Mouse (Mus musculus): ENCODE data around the gene Krtap2-4. TPM values are rescaled to one million over a fixed set of nuclear protein-coding genes. Genes with fewer than 3 reads are reported as not detected.

Krtap2-4 gene
- polyA plus RNA-seq (2014; fragmentation: Illumina TruSeq; extraction: RNeasy Lipid Tissue Mini Kit (QIAGEN cat#74804); ENCODE audit: insufficient read depth, low read depth, low replicate concordance) = not detected

DNA sequence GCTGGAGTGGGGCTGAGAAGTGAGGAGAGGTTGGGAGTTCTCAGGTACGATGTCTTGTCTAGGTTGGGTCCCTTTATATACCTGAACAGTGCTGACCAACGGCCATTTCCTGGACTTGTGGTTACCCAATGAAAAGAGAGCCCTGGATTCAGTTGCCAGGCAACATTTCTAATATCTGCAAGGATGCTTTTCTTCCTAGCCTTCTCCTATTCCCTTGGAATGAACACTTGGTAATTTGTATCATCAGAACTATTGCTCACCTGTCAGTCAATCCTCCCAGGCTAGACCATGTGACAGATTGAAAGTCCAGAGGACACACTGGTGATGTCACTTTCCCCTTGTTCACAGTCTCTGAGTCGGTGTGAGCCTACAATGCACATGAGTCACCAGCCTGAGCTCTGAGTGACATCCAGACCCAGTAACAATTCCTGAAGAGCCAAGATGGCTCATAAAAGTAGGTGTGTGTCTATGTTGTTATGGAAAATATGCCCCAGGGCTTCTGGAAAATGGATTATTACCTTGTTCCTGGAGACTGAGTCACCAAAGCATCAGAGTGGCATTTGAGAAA is at the start of gene Krtap2-4:
Gene Krtap2-4, minus strand, starts transcription at position 51 of the 568 bp plus-strand sequence.

DNA sequence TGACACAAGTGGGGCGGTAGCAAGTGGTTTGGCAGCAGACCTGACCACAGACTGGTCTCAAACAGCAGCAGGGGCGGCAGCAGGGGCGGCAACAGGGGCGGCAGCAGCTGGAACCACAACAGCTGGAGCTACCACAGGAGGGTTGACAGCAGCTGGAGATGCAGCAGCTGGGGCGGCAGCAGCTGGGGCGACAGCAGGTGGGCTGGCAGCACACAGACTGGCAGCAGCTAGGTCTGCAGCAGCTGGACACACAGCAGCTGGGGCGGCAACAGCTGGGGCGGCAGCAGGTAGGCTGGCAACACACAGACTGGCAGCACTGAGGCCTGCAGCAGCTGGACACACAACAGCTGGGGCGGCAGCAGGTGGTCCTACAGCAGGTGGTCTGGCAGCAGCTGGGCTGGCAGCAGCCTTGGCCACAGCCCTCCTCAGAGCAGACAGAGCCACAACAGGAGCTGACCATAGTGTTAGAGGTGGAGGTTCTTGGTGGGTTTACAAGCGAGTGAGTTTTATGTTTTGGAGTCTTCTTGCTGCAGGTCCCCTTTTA is 43.9 kb upstream of the Krtap2-4 start, which contains the start of gene Gm11563:
Gene Gm11563, minus strand, starts transcription at position 494 of the 544 bp plus-strand sequence.

DNA sequence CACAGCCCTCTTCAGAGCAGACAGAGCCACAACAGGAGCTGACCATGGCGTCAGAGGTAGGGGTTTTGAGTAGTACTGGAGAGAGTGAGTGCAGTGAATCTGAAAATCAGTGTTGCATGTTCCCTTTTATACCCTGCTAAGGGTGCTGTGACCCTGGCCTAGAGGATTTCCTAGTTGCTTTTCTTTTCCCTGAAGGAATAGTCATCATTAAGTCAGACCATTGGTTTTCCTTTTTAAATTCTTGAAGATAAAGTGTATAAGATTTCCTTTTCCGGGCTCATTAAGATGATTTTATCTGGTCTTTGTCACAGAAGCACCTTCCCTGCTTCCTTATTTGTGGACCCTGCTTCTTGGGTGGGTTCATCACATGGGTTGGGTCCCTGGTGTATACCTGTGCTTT is 35.5 kb upstream of the Krtap2-4 start, which contains the start of gene Gm11555:
Gene Gm11555, minus strand, starts transcription at position 101 of the 400 bp plus-strand sequence.

DNA sequence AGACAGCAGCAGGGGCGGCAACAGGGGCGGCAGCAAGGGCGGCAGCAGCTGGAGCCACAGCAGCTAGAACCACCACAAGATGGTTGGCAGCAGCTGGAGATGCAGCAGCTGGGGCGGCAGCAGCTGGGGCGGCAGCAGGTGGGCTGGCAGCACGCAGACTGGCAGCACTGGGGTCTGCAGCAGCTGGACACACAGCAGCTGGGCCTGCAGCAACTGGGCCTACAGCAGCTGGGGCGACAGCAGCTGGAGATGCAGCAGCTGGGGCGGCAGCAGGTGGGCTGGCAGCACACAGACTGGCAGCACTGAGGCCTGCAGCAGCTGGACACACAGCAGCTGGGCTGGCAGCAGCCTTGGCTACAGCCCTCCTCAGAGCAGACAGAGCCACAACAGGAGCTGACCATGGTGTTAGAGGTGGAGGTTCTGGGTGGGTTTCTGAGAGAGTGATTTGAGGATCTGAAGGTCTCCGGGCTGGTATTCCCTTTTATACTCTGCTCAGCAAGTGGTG is 29.0 kb upstream of the Krtap2-4 start, which contains the start of gene Krtap4-7:
Gene Krtap4-7, minus strand, starts transcription at position 455 of the 505 bp plus-strand sequence.

GRCm38 (mm10) chr11:99634653-99635134 is 20.0 kb upstream of the Krtap2-4 start, which contains the start of gene Krtap4-2:
TSS of gene Krtap4-2 (minus strand) at chr11:99635084.

DNA sequence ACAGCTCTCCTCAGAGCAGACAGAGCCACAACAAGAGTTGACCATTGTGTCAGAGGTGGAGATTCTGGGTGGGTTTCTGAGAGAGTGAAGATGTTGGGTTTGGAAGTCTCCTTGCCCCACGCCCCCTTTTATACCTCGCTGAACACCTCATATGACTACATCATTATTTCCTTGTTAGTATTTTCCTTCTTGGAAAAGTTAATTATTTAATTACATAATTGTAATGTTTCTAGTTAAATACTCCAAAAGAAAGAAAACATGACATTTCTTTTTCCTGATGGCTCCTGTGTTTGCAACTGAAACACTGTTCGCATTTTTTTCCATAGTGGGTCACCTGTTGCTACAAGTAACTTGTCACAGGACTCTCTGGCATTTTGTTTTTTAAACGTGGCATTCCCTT is 13.5 kb upstream of the Krtap2-4 start, which contains the start of gene Krtap4-1:
Gene Krtap4-1, minus strand, starts transcription at position 101 of the 400 bp plus-strand sequence.

DNA sequence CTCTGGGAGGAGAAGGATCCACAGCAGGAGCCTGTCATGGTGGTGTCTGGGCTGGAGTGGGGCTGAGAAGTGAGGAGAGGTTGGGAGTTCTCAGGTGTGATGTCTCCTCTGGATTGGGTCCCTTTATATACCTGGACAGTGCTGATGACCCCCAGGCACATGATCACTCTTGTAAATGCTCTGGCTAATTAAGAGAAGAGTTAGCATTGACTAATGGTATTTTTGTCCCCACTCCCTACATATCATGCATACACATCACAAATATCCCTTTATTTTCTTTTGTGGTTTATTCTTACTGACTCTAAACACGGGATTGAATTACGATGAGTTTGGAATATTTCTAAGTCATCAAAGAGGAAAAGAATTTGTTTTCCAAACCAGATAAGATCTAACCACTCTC is 5.7 kb upstream of the Krtap2-4 start, which contains the start of gene Gm11562:
Gene Gm11562, minus strand, starts transcription at position 101 of the 400 bp plus-strand sequence.

GRCm38 (mm10) chr11:99610089-99610488 is 4.6 kb downstream of the Krtap2-4 start, which contains the start of gene Gm11937:
TSS of gene Gm11937 (minus strand) at chr11:99610189.

DNA sequence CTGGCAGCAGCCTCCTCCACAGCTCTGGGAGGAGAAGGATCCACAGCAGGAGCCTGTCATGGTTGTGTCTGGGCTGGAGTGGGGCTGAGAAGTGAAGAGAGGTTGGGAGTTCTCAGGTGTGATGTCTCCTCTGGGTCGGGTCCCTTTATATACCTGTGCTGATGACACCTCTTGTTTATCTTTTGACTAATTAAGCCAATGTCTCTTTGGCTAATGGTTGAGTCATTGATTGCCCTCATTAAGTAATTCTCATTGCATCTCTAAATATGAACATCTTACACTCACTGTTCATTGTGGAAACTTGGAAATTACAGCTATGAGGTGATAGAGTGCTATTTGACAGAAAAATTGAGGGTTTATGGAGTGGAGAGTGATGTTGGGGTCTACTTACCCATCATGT is 11.4 kb downstream of the Krtap2-4 start, which contains the start of gene Gm11938:
Gene Gm11938, minus strand, starts transcription at position 101 of the 400 bp plus-strand sequence.

DNA sequence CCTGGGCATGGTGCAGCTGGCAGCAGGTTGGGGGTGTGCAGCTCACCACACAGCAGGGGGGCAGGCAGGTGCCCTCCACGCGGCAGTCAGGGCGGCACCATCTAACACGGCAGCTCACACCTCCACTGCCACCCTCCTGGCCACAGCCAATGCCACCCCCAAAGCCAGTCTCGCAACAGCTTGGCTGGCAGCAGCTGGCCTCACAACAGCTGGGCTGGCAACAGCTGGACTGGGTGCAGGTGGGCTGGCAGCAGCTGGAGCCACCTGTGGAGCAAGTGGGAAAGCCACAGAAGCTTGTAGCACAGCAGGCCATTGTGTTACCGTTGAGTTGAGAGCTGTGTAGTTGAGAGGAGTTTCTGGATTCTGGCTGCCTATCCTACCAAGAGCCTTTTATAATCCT is 16.9 kb downstream of the Krtap2-4 start, which contains the start of gene Krtap9-3:
Gene Krtap9-3, minus strand, starts transcription at position 364 of the 400 bp plus-strand sequence.

GRCm38 (mm10) chr11:99590981-99591380 is 23.7 kb downstream of the Krtap2-4 start, which contains the start of gene Krtap1-3:
TSS of gene Krtap1-3 (minus strand) at chr11:99591339.

DNA sequence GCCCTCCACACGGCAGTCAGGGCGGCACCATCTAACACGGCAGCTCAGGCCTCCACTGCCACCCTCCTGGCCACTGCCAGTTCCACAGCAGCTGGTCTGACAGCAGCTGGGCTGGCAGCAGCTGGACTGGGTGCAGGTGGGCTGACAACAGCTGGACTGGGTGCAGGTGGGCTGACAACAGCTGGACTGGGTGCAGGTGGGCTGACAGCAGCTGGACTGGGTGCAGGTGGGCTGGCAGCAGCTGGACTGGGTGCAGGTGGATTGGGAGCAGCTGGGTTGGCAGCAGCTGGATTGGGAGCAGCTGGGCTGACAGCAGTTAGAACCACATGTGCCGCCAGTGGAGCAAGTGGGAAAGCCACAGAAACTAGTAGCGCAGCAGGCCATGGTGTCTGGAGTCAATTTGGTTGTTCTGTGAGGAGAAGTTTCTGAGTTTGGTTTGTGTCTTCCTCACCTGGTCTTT is 31.4 kb downstream of the Krtap2-4 start, which contains the start of gene Krtap1-4:
Gene Krtap1-4, minus strand, starts transcription at position 410 of the 460 bp plus-strand sequence.

GRCm38 (mm10) chr11:99580636-99581035 is 34.0 kb downstream of the Krtap2-4 start, which contains the start of gene Krtap1-5:
TSS of gene Krtap1-5 (minus strand) at chr11:99581016.

GRCm38 (mm10) chr11:99566530-99566929 is 48.1 kb downstream of the Krtap2-4 start, which contains the start of gene Krtap3-1:
TSS of gene Krtap3-1 (minus strand) at chr11:99566630.

Other genes with a start within 250 kb of the Krtap2-4 start
- not detected for gene Krt28, start 239.9 kb downstream of the Krtap2-4 start, polyA plus RNA-seq (2014; fragmentation: Illumina TruSeq; extraction: RNeasy Lipid Tissue Mini Kit (QIAGEN cat#74804); ENCODE audit: insufficient read depth, low read depth, low replicate concordance)
- gene Krt10, start 225.5 kb downstream of the Krtap2-4 start, polyA plus RNA-seq (2014; fragmentation: Illumina TruSeq; extraction: RNeasy Lipid Tissue Mini Kit (QIAGEN cat#74804); ENCODE audit: insufficient read depth, low read depth, low replicate concordance) = 7.6 TPM
- gene Krt12, start 192.6 kb downstream of the Krtap2-4 start, polyA plus RNA-seq (2014; fragmentation: Illumina TruSeq; extraction: RNeasy Lipid Tissue Mini Kit (QIAGEN cat#74804); ENCODE audit: insufficient read depth, low read depth, low replicate concordance) = not detected
- gene Krt20, start 176.7 kb downstream of the Krtap2-4 start, polyA plus RNA-seq (2014; fragmentation: Illumina TruSeq; extraction: RNeasy Lipid Tissue Mini Kit (QIAGEN cat#74804); ENCODE audit: insufficient read depth, low read depth, low replicate concordance) = not detected
- 18.8 TPM for gene Krt23, start 121.7 kb downstream of the Krtap2-4 start, polyA plus RNA-seq (2014; fragmentation: Illumina TruSeq; extraction: RNeasy Lipid Tissue Mini Kit (QIAGEN cat#74804); ENCODE audit: insufficient read depth, low read depth, low replicate concordance)
- not detected for gene Krt39, start 93.5 kb downstream of the Krtap2-4 start, polyA plus RNA-seq (2014; fragmentation: Illumina TruSeq; extraction: RNeasy Lipid Tissue Mini Kit (QIAGEN cat#74804); ENCODE audit: insufficient read depth, low read depth, low replicate concordance)
- not detected for gene Krt40, start 71.7 kb downstream of the Krtap2-4 start, polyA plus RNA-seq (2014; fragmentation: Illumina TruSeq; extraction: RNeasy Lipid Tissue Mini Kit (QIAGEN cat#74804); ENCODE audit: insufficient read depth, low read depth, low replicate concordance)
- not detected for gene Krtap3-3, start 64.0 kb downstream of the Krtap2-4 start, polyA plus RNA-seq (2014; fragmentation: Illumina TruSeq; extraction: RNeasy Lipid Tissue Mini Kit (QIAGEN cat#74804); ENCODE audit: insufficient read depth, low read depth, low replicate concordance)
- not detected for gene Krtap3-2, start 58.0 kb downstream of the Krtap2-4 start, polyA plus RNA-seq (2014; fragmentation: Illumina TruSeq; extraction: RNeasy Lipid Tissue Mini Kit (QIAGEN cat#74804); ENCODE audit: insufficient read depth, low read depth, low replicate concordance)
- gene Gm11939, start 55.4 kb downstream of the Krtap2-4 start, polyA plus RNA-seq (2014; fragmentation: Illumina TruSeq; extraction: RNeasy Lipid Tissue Mini Kit (QIAGEN cat#74804); ENCODE audit: insufficient read depth, low read depth, low replicate concordance) = not detected
- gene Krtap3-1, start 48.2 kb downstream of the Krtap2-4 start, polyA plus RNA-seq (2014; fragmentation: Illumina TruSeq; extraction: RNeasy Lipid Tissue Mini Kit (QIAGEN cat#74804); ENCODE audit: insufficient read depth, low read depth, low replicate concordance) = not detected
- not detected for gene Krtap1-5, start 33.8 kb downstream of the Krtap2-4 start, polyA plus RNA-seq (2014; fragmentation: Illumina TruSeq; extraction: RNeasy Lipid Tissue Mini Kit (QIAGEN cat#74804); ENCODE audit: insufficient read depth, low read depth, low replicate concordance)
- not detected for gene Krtap1-4, start 31.2 kb downstream of the Krtap2-4 start, polyA plus RNA-seq (2014; fragmentation: Illumina TruSeq; extraction: RNeasy Lipid Tissue Mini Kit (QIAGEN cat#74804); ENCODE audit: insufficient read depth, low read depth, low replicate concordance)
- not detected for gene Krtap1-3, start 23.5 kb downstream of the Krtap2-4 start, polyA plus RNA-seq (2014; fragmentation: Illumina TruSeq; extraction: RNeasy Lipid Tissue Mini Kit (QIAGEN cat#74804); ENCODE audit: insufficient read depth, low read depth, low replicate concordance)
- not detected for gene Krtap9-3, start 16.7 kb downstream of the Krtap2-4 start, polyA plus RNA-seq (2014; fragmentation: Illumina TruSeq; extraction: RNeasy Lipid Tissue Mini Kit (QIAGEN cat#74804); ENCODE audit: insufficient read depth, low read depth, low replicate concordance)
- gene Gm11938, start 11.5 kb downstream of the Krtap2-4 start, polyA plus RNA-seq (2014; fragmentation: Illumina TruSeq; extraction: RNeasy Lipid Tissue Mini Kit (QIAGEN cat#74804); ENCODE audit: insufficient read depth, low read depth, low replicate concordance) = not detected
- not detected for gene Gm11937, start 4.7 kb downstream of the Krtap2-4 start, polyA plus RNA-seq (2014; fragmentation: Illumina TruSeq; extraction: RNeasy Lipid Tissue Mini Kit (QIAGEN cat#74804); ENCODE audit: insufficient read depth, low read depth, low replicate concordance)
- not detected for gene Gm11562, start 5.6 kb upstream of the Krtap2-4 start, polyA plus RNA-seq (2014; fragmentation: Illumina TruSeq; extraction: RNeasy Lipid Tissue Mini Kit (QIAGEN cat#74804); ENCODE audit: insufficient read depth, low read depth, low replicate concordance)
- gene Krtap4-1, start 13.4 kb upstream of the Krtap2-4 start, polyA plus RNA-seq (2014; fragmentation: Illumina TruSeq; extraction: RNeasy Lipid Tissue Mini Kit (QIAGEN cat#74804); ENCODE audit: insufficient read depth, low read depth, low replicate concordance) = not detected
- gene Krtap4-2, start 20.2 kb upstream of the Krtap2-4 start, polyA plus RNA-seq (2014; fragmentation: Illumina TruSeq; extraction: RNeasy Lipid Tissue Mini Kit (QIAGEN cat#74804); ENCODE audit: insufficient read depth, low read depth, low replicate concordance) = not detected
- not detected for gene Krtap4-7, start 29.2 kb upstream of the Krtap2-4 start, polyA plus RNA-seq (2014; fragmentation: Illumina TruSeq; extraction: RNeasy Lipid Tissue Mini Kit (QIAGEN cat#74804); ENCODE audit: insufficient read depth, low read depth, low replicate concordance)
- not detected for gene Gm11555, start 35.4 kb upstream of the Krtap2-4 start, polyA plus RNA-seq (2014; fragmentation: Illumina TruSeq; extraction: RNeasy Lipid Tissue Mini Kit (QIAGEN cat#74804); ENCODE audit: insufficient read depth, low read depth, low replicate concordance)
- gene Gm11563, start 44.1 kb upstream of the Krtap2-4 start, polyA plus RNA-seq (2014; fragmentation: Illumina TruSeq; extraction: RNeasy Lipid Tissue Mini Kit (QIAGEN cat#74804); ENCODE audit: insufficient read depth, low read depth, low replicate concordance) = not detected
- not detected for gene Krtap4-6, start 51.1 kb upstream of the Krtap2-4 start, polyA plus RNA-seq (2014; fragmentation: Illumina TruSeq; extraction: RNeasy Lipid Tissue Mini Kit (QIAGEN cat#74804); ENCODE audit: insufficient read depth, low read depth, low replicate concordance)
- gene Gm14190, start 75.9 kb upstream of the Krtap2-4 start, polyA plus RNA-seq (2014; fragmentation: Illumina TruSeq; extraction: RNeasy Lipid Tissue Mini Kit (QIAGEN cat#74804); ENCODE audit: insufficient read depth, low read depth, low replicate concordance) = not detected
- gene Gm14180, start 119.4 kb upstream of the Krtap2-4 start, polyA plus RNA-seq (2014; fragmentation: Illumina TruSeq; extraction: RNeasy Lipid Tissue Mini Kit (QIAGEN cat#74804); ENCODE audit: insufficient read depth, low read depth, low replicate concordance) = not detected
- not detected for gene Gm11595, start 158.1 kb upstream of the Krtap2-4 start, polyA plus RNA-seq (2014; fragmentation: Illumina TruSeq; extraction: RNeasy Lipid Tissue Mini Kit (QIAGEN cat#74804); ENCODE audit: insufficient read depth, low read depth, low replicate concordance)
- not detected for gene Krtap4-8, start 165.9 kb upstream of the Krtap2-4 start, polyA plus RNA-seq (2014; fragmentation: Illumina TruSeq; extraction: RNeasy Lipid Tissue Mini Kit (QIAGEN cat#74804); ENCODE audit: insufficient read depth, low read depth, low replicate concordance)
- not detected for gene Krtap4-9, start 170.4 kb upstream of the Krtap2-4 start, polyA plus RNA-seq (2014; fragmentation: Illumina TruSeq; extraction: RNeasy Lipid Tissue Mini Kit (QIAGEN cat#74804); ENCODE audit: insufficient read depth, low read depth, low replicate concordance)
- not detected for gene Gm11596, start 178.6 kb upstream of the Krtap2-4 start, polyA plus RNA-seq (2014; fragmentation: Illumina TruSeq; extraction: RNeasy Lipid Tissue Mini Kit (QIAGEN cat#74804); ENCODE audit: insufficient read depth, low read depth, low replicate concordance)
- not detected for gene Gm11569, start 184.1 kb upstream of the Krtap2-4 start, polyA plus RNA-seq (2014; fragmentation: Illumina TruSeq; extraction: RNeasy Lipid Tissue Mini Kit (QIAGEN cat#74804); ENCODE audit: insufficient read depth, low read depth, low replicate concordance)
- not detected for gene Gm11554, start 189.6 kb upstream of the Krtap2-4 start, polyA plus RNA-seq (2014; fragmentation: Illumina TruSeq; extraction: RNeasy Lipid Tissue Mini Kit (QIAGEN cat#74804); ENCODE audit: insufficient read depth, low read depth, low replicate concordance)
- not detected for gene Krtap4-13, start 195.0 kb upstream of the Krtap2-4 start, polyA plus RNA-seq (2014; fragmentation: Illumina TruSeq; extraction: RNeasy Lipid Tissue Mini Kit (QIAGEN cat#74804); ENCODE audit: insufficient read depth, low read depth, low replicate concordance)
- not detected for gene Gm11564, start 200.8 kb upstream of the Krtap2-4 start, polyA plus RNA-seq (2014; fragmentation: Illumina TruSeq; extraction: RNeasy Lipid Tissue Mini Kit (QIAGEN cat#74804); ENCODE audit: insufficient read depth, low read depth, low replicate concordance)
- not detected for gene 2300003K06Rik, start 223.2 kb upstream of the Krtap2-4 start, polyA plus RNA-seq (2014; fragmentation: Illumina TruSeq; extraction: RNeasy Lipid Tissue Mini Kit (QIAGEN cat#74804); ENCODE audit: insufficient read depth, low read depth, low replicate concordance)
- not detected for gene Krtap4-16, start 236.8 kb upstream of the Krtap2-4 start, polyA plus RNA-seq (2014; fragmentation: Illumina TruSeq; extraction: RNeasy Lipid Tissue Mini Kit (QIAGEN cat#74804); ENCODE audit: insufficient read depth, low read depth, low replicate concordance)
- not detected for gene Gm11568, start 243.1 kb upstream of the Krtap2-4 start, polyA plus RNA-seq (2014; fragmentation: Illumina TruSeq; extraction: RNeasy Lipid Tissue Mini Kit (QIAGEN cat#74804); ENCODE audit: insufficient read depth, low read depth, low replicate concordance)
- gene Gm11559, start 249.6 kb upstream of the Krtap2-4 start, polyA plus RNA-seq (2014; fragmentation: Illumina TruSeq; extraction: RNeasy Lipid Tissue Mini Kit (QIAGEN cat#74804); ENCODE audit: insufficient read depth, low read depth, low replicate concordance) = not detected

All from lung, adult 10 weeks (tissue).